Mouse (Mus musculus): Measurements from ENCODE around the gene Gne.
"Not testable (repeated sequence)": the region's sequence is repeated elsewhere in the genome, so short reads cannot be mapped to it uniquely, and the experiment has no call there.

Gne gene

GRCm38 (mm10) chr4:44072146-44072872 is 11.7 kb downstream of the Gne start:
- peak; percentile 94 for DNase-seq

- peak; percentile 47 for DNase-seq
These were observed 12.2 kb downstream of the Gne start for GRCm38 (mm10) chr4:44071741-44072145.

- DNase-seq: peak; percentile 32
These were observed 13.3 kb downstream of the Gne start for GRCm38 (mm10) chr4:44070641-44071040.

GRCm38 (mm10) chr4:44069411-44069810 is 14.6 kb downstream of the Gne start:
- no peak for DNase-seq

GRCm38 (mm10) chr4:44068736-44069135 is 15.2 kb downstream of the Gne start:
- no peak for DNase-seq

- DNase-seq: peak; percentile 76
These were observed 17.1 kb downstream of the Gne start for GRCm38 (mm10) chr4:44066891-44067290.

- DNase-seq: peak; percentile 94
These were observed 18.5 kb downstream of the Gne start for GRCm38 (mm10) chr4:44065355-44066025.

GRCm38 (mm10) chr4:44062816-44063215 is 21.2 kb downstream of the Gne start:
- DNase-seq: no peak

- peak; percentile 37 for DNase-seq
These were observed 21.9 kb downstream of the Gne start for GRCm38 (mm10) chr4:44062062-44062461.

GRCm38 (mm10) chr4:44059674-44060073 is 24.3 kb downstream of the Gne start:
- no peak for DNase-seq

- DNase-seq: no peak
These were observed 34.2 kb downstream of the Gne start for GRCm38 (mm10) chr4:44049812-44050211.

- no peak for DNase-seq
These were observed 37.9 kb downstream of the Gne start for GRCm38 (mm10) chr4:44046066-44046465.

- DNase-seq: no peak
These were observed 39.2 kb downstream of the Gne start for GRCm38 (mm10) chr4:44044685-44045356.

GRCm38 (mm10) chr4:44043182-44043581 is 40.8 kb downstream of the Gne start:
- not testable (repeated sequence) for DNase-seq

GRCm38 (mm10) chr4:44042429-44042828 is 41.5 kb downstream of the Gne start:
- DNase-seq: no peak

GRCm38 (mm10) chr4:44040802-44041201 is 43.2 kb downstream of the Gne start:
- no peak for DNase-seq

GRCm38 (mm10) chr4:44036455-44036854 is 47.5 kb downstream of the Gne start:
- DNase-seq: no peak

GRCm38 (mm10) chr4:44031521-44031920 is 52.5 kb downstream of the Gne start:
- DNase-seq: peak; percentile 60

GRCm38 (mm10) chr4:44029661-44030066 is 54.3 kb downstream of the Gne start:
- DNase-seq: no peak

- DNase-seq: no peak
These were observed 55.5 kb downstream of the Gne start for GRCm38 (mm10) chr4:44028303-44029135.

GRCm38 (mm10) chr4:44025570-44025969 is 58.4 kb downstream of the Gne start:
- no peak for DNase-seq

GRCm38 (mm10) chr4:44024241-44024640 is 59.7 kb downstream of the Gne start:
- no peak for DNase-seq

GRCm38 (mm10) chr4:44023681-44024080 is 60.3 kb downstream of the Gne start:
- no peak for DNase-seq

Data from kidney, adult 9 months (tissue).